Mouse (Mus musculus) neutrophil, adult 5-6 weeks (primary cell): ENCODE measurements at regions not wholly inside any gene's neighbourhood (a gene's known extent, or its start where the extent isn't known, plus 50 kb on each side); places are given as distances from the start of the nearest gene placed in this dataset.

Source experiments
- ATAC-seq: fragments of 151-379, 151-347 bp; 2 replicates; pipeline ENCODE4 v1.8.0; 2017; ENCODE audit warnings: mild to moderate bottlenecking, moderate TSS enrichment; ENCODE audit not compliant: insufficient number of reproducible peaks, poor library complexity, low FRiP score, severe bottlenecking; ENCODE audit errors: extremely low read depth

DNA sequence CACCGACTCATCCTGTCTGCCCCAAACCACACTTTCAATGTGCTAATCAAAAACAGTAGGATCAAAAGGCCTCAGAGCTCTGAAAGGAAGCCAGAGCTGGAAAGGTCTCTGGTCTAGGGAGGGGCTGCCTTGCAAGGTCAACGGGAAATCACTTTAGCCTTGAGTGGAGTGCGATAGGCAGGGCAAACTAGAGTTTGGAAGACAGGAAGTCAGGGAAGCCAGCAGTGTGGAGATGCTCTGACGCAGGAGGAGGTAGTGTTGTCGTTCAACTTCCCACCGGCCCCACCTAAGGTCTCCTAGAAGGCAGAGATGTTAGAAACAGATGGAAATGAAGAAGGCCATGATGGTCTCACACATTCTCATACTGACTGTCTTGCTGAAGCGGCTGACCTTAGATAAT lies 52.0 kb upstream of the Trp53i11 start:
- ATAC-seq = no peak

- ATAC-seq = no peak
Measured at GRCm38 (mm10) chr2:93133301-93133971, 53.9 kb upstream of the Trp53i11 start.

DNA sequence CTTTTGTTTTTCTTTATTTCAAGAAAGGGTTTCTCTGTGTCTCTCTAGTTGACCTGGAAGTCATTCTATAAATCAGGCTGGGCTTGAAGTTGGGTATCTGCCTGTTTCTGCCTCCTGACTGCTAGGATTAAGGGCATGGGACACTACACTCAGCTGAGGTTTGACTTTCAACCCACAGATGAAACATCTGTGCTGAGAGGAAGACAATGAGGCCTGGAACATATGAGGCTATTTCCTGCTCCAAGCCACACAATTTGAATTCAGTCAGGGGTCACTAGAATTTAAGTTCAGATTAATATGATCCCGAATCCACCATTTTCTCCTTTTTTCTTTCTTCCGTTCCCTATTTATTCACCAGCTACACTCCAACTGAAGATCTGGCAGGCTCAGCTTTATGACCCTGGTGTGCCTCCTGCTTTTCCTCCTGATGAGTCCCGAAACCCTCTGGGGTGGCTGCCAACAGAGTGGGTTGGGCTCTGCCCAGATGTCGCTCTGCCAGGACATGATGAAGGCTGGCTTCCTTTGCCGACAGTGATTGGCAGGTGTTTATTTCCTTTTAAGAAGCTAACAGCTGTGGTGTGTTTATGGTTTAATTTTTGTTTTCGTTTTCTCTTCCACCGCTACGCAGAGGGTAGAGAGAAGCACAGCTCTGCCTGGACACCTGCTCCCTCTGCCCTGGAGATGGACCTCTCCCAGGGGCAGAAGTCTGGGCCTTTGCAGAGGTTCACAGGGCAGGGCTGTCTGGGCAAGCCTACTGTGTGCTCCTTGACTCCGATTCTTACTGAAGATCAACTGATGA lies 55.3 kb upstream of the Trp53i11 start:
- peak; percentile 55; the same call in 1 of the 2 replicates for ATAC-seq

DNA sequence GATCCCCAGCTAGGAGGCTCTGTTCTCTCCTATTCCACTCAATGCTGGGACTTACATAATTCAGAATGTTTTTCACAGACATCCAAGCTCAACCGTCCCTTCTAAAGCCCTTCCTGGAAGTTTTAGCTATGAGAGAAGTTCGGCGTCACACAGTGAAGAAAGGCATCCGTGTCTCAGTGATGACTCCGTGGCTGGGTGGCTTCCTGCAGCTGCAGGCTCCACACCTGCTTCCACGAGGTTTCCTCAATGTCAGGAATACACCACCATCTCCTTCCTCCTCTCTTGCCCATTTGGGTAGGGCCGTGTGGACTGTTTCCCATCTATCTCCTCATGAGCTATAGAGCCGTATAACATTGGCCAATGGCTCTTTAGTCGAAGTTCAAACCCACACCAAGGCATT lies 56.1 kb upstream of the Trp53i11 start:
- no peak for ATAC-seq

- ATAC-seq = peak; percentile 30; the same call in 1 of the 2 replicates
Measured at GRCm38 (mm10) chr2:93129176-93129575, 58.2 kb upstream of the Trp53i11 start.

DNA sequence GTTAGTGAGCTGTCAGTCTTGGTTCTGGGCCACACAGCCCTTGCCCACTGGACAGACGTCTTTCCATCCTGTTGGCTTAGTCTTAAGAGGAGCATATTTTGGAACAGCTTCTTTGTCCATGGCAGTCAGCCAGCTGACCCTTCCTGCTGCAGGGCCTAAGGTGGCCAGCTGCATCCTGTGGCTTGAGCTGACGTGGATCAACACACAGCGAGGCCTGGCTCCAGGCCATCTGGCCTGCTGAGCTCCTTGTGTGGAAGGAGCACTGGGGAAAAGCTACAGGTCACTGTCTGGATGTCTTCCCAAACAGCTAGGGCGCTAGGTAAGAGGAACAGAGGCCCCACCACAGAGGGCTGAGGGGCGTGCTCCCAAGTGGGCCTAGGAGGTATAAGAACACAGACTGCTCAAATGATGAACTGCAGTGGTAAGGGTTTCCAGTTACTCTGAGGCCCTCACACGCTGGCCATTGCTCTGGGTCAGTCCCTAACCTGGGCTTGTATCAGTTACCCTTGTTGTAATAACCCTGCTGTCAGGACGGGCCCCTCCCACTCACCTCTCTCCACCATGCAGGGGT lies 60.7 kb upstream of the Trp53i11 start:
- ATAC-seq = no peak

- no peak for ATAC-seq
Measured at GRCm38 (mm10) chr2:93126112-93126511, 61.2 kb upstream of the Trp53i11 start.

- ATAC-seq = no peak
Measured at GRCm38 (mm10) chr2:93124866-93125467, 62.4 kb upstream of the Trp53i11 start.

DNA sequence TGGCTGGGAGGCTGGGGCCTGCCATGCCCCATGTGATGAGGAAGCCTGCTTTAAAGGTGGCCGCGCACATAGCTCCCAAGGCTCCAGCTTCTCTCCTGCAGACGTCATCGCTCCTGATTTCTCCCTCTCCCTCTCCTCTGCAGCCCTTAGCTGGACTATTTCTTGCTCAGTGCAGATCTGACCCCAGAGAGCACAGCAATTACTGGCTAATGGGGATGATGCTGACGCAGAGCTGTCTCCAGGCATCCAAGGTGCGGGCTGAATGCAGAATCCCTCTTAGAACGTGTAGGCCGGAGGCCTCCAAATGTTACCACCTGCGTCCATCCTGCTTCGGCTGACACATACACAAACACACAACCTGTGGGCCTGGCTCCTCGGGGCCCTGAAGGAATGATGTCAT lies 63.5 kb upstream of the Trp53i11 start:
- ATAC-seq = no peak

- no peak for ATAC-seq
Measured at GRCm38 (mm10) chr2:93120386-93120785, 67.0 kb upstream of the Trp53i11 start.

- no peak for ATAC-seq
Measured at GRCm38 (mm10) chr2:93119001-93119400, 68.3 kb upstream of the Trp53i11 start.

GRCm38 (mm10) chr2:93115303-93115702 lies 69.3 kb upstream of the Prdm11 start:
- ATAC-seq = no peak

- no peak for ATAC-seq
Measured at GRCm38 (mm10) chr2:93113929-93114328, 68.0 kb upstream of the Prdm11 start.

DNA sequence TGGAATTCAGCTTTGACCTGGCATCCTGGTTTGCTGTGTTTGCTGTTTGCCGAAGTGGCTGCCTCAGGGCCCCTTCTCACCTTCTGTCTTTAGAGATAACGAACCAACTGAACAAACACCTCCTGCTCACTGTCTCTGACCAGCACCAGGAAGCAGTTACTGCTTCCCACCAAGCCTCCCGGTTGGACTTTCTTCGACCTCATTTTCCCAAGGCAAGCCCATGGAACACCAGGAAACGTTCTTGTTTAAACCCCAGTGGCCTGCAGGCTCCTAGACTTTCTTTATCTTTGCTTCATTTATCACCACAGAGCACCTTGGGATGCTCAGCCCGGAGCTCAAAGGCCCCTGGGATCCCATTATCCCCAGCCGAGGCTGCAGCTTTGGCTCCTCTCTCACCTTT lies 66.4 kb upstream of the Prdm11 start:
- ATAC-seq = no peak

DNA sequence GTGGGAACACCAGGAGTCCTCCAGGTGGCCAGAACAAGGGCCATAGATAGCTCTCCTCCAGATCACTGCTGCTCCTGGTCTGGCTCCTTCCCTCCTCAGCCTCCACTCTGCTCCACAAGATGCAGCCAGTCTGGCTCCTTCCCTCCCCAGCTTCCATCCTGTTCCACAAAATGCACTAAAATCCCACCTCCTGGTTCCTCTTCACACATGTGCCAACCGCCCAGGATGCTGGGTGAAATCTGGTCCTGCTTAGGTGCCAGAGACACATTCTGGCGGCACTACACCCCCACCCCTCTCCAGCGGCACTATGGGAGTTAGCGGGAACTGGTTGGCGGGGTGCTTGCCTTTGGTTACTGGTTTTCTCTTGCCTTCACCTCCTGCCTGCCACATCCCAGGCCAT lies 64.9 kb upstream of the Prdm11 start:
- no peak for ATAC-seq

DNA sequence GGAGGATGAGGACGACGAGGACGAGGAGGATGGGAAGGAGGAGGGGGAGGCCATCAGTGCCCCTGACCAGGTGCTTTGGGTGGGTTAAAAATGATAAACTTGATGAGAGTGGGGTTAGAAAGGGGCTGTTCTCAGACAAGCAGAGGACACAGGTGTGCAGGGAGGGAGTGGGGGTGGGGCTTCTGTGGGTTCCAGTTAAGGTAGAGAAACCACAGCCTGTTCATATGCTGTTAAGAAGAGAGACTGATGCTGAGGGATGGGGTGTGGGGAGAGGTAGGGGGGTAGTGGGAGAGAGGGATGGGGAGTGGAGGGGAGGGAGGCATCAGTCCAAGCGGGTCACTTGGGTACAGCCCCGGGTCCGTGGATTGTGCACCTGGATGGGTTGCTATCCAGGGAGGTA lies 60.6 kb upstream of the Prdm11 start:
- ATAC-seq = no peak

DNA sequence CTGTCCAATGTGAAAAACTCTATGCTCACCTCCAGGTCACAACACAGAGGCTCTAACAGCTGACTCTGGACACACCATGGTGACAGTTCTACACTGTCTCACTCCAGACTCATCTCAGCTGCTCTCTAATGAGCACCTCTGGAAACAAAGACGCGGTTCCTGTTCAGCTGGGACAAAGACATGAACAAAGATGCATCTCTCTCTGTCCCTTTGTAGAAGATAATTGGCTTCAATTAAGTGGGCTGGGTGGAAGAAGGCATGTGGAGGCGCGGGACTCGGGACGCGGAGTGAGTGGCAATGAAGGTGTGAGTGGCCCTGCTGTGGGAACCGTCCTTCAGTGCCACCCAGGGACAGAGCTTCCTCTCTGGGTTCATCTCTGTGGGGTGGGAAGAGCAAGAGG lies 56.0 kb upstream of the Prdm11 start:
- ATAC-seq = no peak

DNA sequence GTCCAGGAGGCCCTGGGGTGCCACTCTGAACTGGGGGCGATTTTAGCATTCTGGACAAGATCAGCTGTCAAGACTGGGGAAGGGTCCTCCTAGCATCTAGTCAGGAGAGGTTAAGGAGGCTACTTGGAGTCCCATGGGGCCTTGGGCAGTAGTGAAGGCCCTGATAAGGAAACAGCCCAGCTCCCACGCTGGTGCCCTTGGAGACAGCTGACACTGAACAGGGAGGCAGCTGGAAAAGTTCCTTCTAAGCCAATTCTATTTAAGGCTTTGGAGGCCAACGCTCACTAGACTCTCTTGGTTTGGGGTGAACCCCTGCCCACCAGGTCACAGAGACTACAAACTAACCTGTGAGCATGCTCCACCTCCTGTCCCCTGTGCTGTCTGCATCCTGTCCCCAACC lies 53.8 kb upstream of the Prdm11 start:
- no peak for ATAC-seq

DNA sequence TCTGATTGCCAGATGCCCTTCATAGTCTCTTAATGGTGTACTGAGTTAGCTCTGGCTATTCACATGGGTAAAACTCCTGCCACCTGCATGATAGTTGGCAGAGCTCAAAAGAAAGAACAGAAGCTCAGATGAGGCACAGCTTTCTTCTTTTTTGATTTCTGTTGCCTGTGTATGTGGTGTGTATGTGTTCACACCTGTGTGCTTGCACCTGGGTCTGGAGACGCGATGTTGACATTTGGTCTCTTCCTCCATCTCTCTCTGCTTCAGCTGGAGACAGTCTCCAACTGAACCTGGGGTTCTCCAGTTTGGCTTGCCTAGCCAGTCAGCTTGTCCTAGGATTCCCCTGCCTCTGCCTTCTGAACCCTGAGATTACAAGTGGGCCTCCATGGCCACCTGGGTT lies 51.0 kb upstream of the Prdm11 start:
- no peak for ATAC-seq
